Mouse (Mus musculus): ENCODE data around the gene Lrtm2. TPM values are rescaled to one million over a fixed set of nuclear protein-coding genes. Genes with fewer than 3 reads are reported as not detected.

The Lrtm2 gene
- polyA plus RNA-seq, 1 experiment from 2014 or later, result not detected

GRCm38 (mm10) chr6:119358020-119358571, 27.5 kb upstream of the Lrtm2 start:
- Histone ChIP-seq H3K4me3 (no peak overlapping the region), H3K9me3 (no peaks in the 10 kb centered on the region), H3K27me3 (no peaks in the 10 kb centered on the region), H3K36me3 (peaks cover 87% of the 10 kb centered on the region), H3K4me1 (no peaks in the 10 kb centered on the region), H3K4me2 (replicated peaks) (no peak overlapping the region), H3K9ac (no peak overlapping the region), H3K27ac (no peak overlapping the region)
- 92% methylated on average over 8 of the region's 8 CpGs for whole genome bisulfite sequencing
- ATAC-seq (ENCODE audit: low FRiP score, low read depth), result no peak

GRCm38 (mm10) chr6:119352501-119352900, 21.9 kb upstream of the Lrtm2 start:
- WGBS, result 67% methylated on average over 6 of the region's 6 CpGs
- ATAC-seq (ENCODE audit: low FRiP score, low read depth), result no peak

GRCm38 (mm10) chr6:119351656-119352055, 21.1 kb upstream of the Lrtm2 start:
- Histone ChIP-seq H3K9me3 (no peaks in the 10 kb centered on the region), H3K9ac (no peak overlapping the region; the same call in 1 of the 2 replicates), H3K4me3 (no peak overlapping the region), H3K4me1 (0 out of 2 replicates have a peak, but pooled peaks cover under 1% of the 10 kb centered on the region), H3K36me3 (peaks cover 37% of the 10 kb centered on the region), H3K27me3 (no peaks in the 10 kb centered on the region), H3K4me2 (replicated peaks) (no peak overlapping the region), H3K27ac (no peak overlapping the region)
- ATAC-seq (ENCODE audit: low FRiP score, low read depth), result no peak
- 83% methylated on average over 8 of the region's 8 CpGs for WGBS

More at GRCm38 (mm10) chr6:119352501-119352900, 21.9 kb upstream of the Lrtm2 start:
- Histone ChIP-seq H3K9ac (no peak overlapping the region), H3K27ac (no peak overlapping the region), H3K36me3 (peaks cover 43% of the 10 kb centered on the region), H3K4me1 (no peaks in the 10 kb centered on the region), H3K4me3 (no peak overlapping the region), H3K9me3 (no peaks in the 10 kb centered on the region), H3K4me2 (replicated peaks) (no peak overlapping the region), H3K27me3 (no peaks in the 10 kb centered on the region)

- Histone ChIP-seq H3K9ac (no peak overlapping the region), H3K27me3 (no peaks in the 10 kb centered on the region), H3K36me3 (peaks cover 29% of the 10 kb centered on the region), H3K9me3 (no peaks in the 10 kb centered on the region), H3K4me1 (0 out of 2 replicates have a peak, but pooled peaks cover 7% of the 10 kb centered on the region), H3K27ac (no peak overlapping the region), H3K4me3 (no peak overlapping the region), H3K4me2 (replicated peaks) (no peak overlapping the region)
- no peak for ATAC-seq (ENCODE audit: low FRiP score, low read depth)
- 89% methylated on average over 9 of the region's 9 CpGs for WGBS
Measured at GRCm38 (mm10) chr6:119350703-119351198, 20.2 kb upstream of the Lrtm2 start.

- no peaks in the 10 kb centered on the region for H3K9me3 ChIP-seq
- H3K27me3 ChIP-seq, result no peaks in the 10 kb centered on the region
- H3K4me1 ChIP-seq, result 0 out of 2 replicates have a peak, but pooled peaks cover 7% of the 10 kb centered on the region
- H3K4me2 ChIP-seq (replicated peaks), result no peak overlapping the region
- ATAC-seq (ENCODE audit: low FRiP score, low read depth), result peak; percentile 59; the same call in 1 of the 2 replicates
- WGBS, result 0% methylated on average over 1 of the region's 1 CpGs
- H3K4me3 ChIP-seq, result no peak overlapping the region
- H3K27ac ChIP-seq, result no peak overlapping the region
- H3K36me3 ChIP-seq, result peaks cover 4% of the 10 kb centered on the region; the same call in 1 of the 2 replicates
- H3K9ac ChIP-seq, result no peak overlapping the region
Measured at GRCm38 (mm10) chr6:119348234-119348633, 17.7 kb upstream of the Lrtm2 start.

GRCm38 (mm10) chr6:119347813-119348212, 17.2 kb upstream of the Lrtm2 start:
- Histone ChIP-seq H3K9ac (no peak overlapping the region), H3K4me3 (no peak overlapping the region), H3K4me2 (replicated peaks) (no peak overlapping the region), H3K4me1 (0 out of 2 replicates have a peak, but pooled peaks cover 7% of the 10 kb centered on the region), H3K36me3 (peaks cover 3% of the 10 kb centered on the region; the same call in 1 of the 2 replicates), H3K27ac (no peak overlapping the region), H3K27me3 (no peaks in the 10 kb centered on the region), H3K9me3 (no peaks in the 10 kb centered on the region)
- WGBS, result 75% methylated on average over 5 of the region's 5 CpGs
- no peak for ATAC-seq (ENCODE audit: low FRiP score, low read depth)

GRCm38 (mm10) chr6:119346257-119346656, 15.7 kb upstream of the Lrtm2 start:
- no peaks in the 10 kb centered on the region for H3K27me3 ChIP-seq
- H3K27ac ChIP-seq, result no peak overlapping the region
- H3K36me3 ChIP-seq, result no peaks in the 10 kb centered on the region
- H3K9ac ChIP-seq, result no peak overlapping the region
- no peak overlapping the region for H3K4me2 ChIP-seq (replicated peaks)
- no peak for ATAC-seq (ENCODE audit: low FRiP score, low read depth)
- H3K4me1 ChIP-seq, result 0 out of 2 replicates have a peak, but pooled peaks cover 7% of the 10 kb centered on the region
- H3K4me3 ChIP-seq, result no peak overlapping the region
- 57% methylated on average over 10 of the region's 10 CpGs for WGBS
- H3K9me3 ChIP-seq, result no peaks in the 10 kb centered on the region

GRCm38 (mm10) chr6:119341409-119341808, 10.8 kb upstream of the Lrtm2 start:
- peak; percentile 80 for ATAC-seq (ENCODE audit: low FRiP score, low read depth)
- no peaks in the 10 kb centered on the region for H3K27me3 ChIP-seq
- no peak overlapping the region for H3K4me2 ChIP-seq (replicated peaks)
- no peaks in the 10 kb centered on the region for H3K9me3 ChIP-seq
- no peak overlapping the region for H3K27ac ChIP-seq
- H3K36me3 ChIP-seq, result no peaks in the 10 kb centered on the region
- 0 out of 2 replicates have a peak, but pooled peaks cover 5% of the 10 kb centered on the region for H3K4me1 ChIP-seq
- no peak overlapping the region for H3K4me3 ChIP-seq
- no peak overlapping the region for H3K9ac ChIP-seq

- 0 out of 2 replicates have a peak, but pooled peaks cover under 1% of the 10 kb centered on the region for H3K27me3 ChIP-seq
- H3K27ac ChIP-seq, result no peak overlapping the region
- ATAC-seq (ENCODE audit: low FRiP score, low read depth), result no peak
- no peak overlapping the region for H3K9ac ChIP-seq
- 41% methylated on average over 10 of the region's 11 CpGs for WGBS
- H3K4me2 ChIP-seq (replicated peaks), result no peak overlapping the region
- no peaks in the 10 kb centered on the region for H3K36me3 ChIP-seq
- no peak overlapping the region for H3K4me3 ChIP-seq
- no peaks in the 10 kb centered on the region for H3K9me3 ChIP-seq
- no peaks in the 10 kb centered on the region for H3K4me1 ChIP-seq
Measured at GRCm38 (mm10) chr6:119338121-119338912, 7.8 kb upstream of the Lrtm2 start.

GRCm38 (mm10) chr6:119337287-119337686, 6.7 kb upstream of the Lrtm2 start:
- ATAC-seq (ENCODE audit: low FRiP score, low read depth), result no peak
- Histone ChIP-seq H3K27ac (no peak overlapping the region), H3K4me3 (no peak overlapping the region), H3K36me3 (no peaks in the 10 kb centered on the region), H3K4me1 (peaks cover 6% of the 10 kb centered on the region; the same call in 1 of the 2 replicates), H3K9ac (no peak overlapping the region), H3K27me3 (peaks cover 11% of the 10 kb centered on the region), H3K4me2 (replicated peaks) (no peak overlapping the region), H3K9me3 (no peaks in the 10 kb centered on the region)
- 75% methylated on average over 3 of the region's 3 CpGs for WGBS

- H3K27me3 ChIP-seq, result peaks cover 23% of the 10 kb centered on the region
- H3K9ac ChIP-seq, result no peak overlapping the region
- no peak for ATAC-seq (ENCODE audit: low FRiP score, low read depth)
- H3K27ac ChIP-seq, result no peak overlapping the region
- H3K4me2 ChIP-seq (replicated peaks), result no peak overlapping the region
- H3K4me1 ChIP-seq, result peaks cover 6% of the 10 kb centered on the region; the same call in 1 of the 2 replicates
- no peak overlapping the region for H3K4me3 ChIP-seq
- H3K9me3 ChIP-seq, result no peaks in the 10 kb centered on the region
- no peaks in the 10 kb centered on the region for H3K36me3 ChIP-seq
- WGBS, result 87% methylated on average over 7 of the region's 7 CpGs
Measured at GRCm38 (mm10) chr6:119336124-119336523, 5.6 kb upstream of the Lrtm2 start.

GRCm38 (mm10) chr6:119333831-119334230, 3.3 kb upstream of the Lrtm2 start:
- Histone ChIP-seq H3K27ac (no peak overlapping the region), H3K4me3 (no peak overlapping the region), H3K36me3 (no peaks in the 10 kb centered on the region), H3K9ac (no peak overlapping the region), H3K4me2 (replicated peaks) (no peak overlapping the region), H3K9me3 (no peaks in the 10 kb centered on the region), H3K27me3 (peaks cover 46% of the 10 kb centered on the region), H3K4me1 (peaks cover 18% of the 10 kb centered on the region)
- 27% methylated on average over 3 of the region's 3 CpGs for WGBS
- no peak for ATAC-seq (ENCODE audit: low FRiP score, low read depth)
